Mouse (Mus musculus): Measurements from ENCODE around the gene Scgb1b17.
"Not testable (repeated sequence)": the region's sequence is repeated elsewhere in the genome, so short reads cannot be mapped to it uniquely, and the experiment has no call there.

- TF ChIP-seq CTCF (IDR thresholded peaks at IDR 0.05; ENCODE audit: low read depth); EP300 (optimal IDR thresholded peaks at IDR 0.05): not testable (repeated sequence)
Measured at GRCm38 (mm10) chr7:33063149-33063548, at the start of gene Scgb1b17.
